Mouse (Mus musculus) lung, adult 2 months (tissue): ENCODE measurements around the gene 0610010F05Rik. TPM values are rescaled to one million over a fixed set of nuclear protein-coding genes. Genes with fewer than 3 reads are reported as not detected.
A peak's percentile ranks its signal among the peaks of the same experiment; 100 is the strongest.

ENCODE experiments used
- DNase-seq: peaks from one replicate; pipeline ENCODE4 v3.0.0; 2022
- H3K4me1 ChIP-seq: fragments of 200-500 bp; 2 replicates; pipeline ENCODE4 v1.6.1; 2011; ENCODE audit warnings: low read length; ENCODE audit not compliant: control insufficient read depth, insufficient read depth
- H3K4me3 ChIP-seq: fragments of 200-500 bp; replicated peaks from 2 replicates; pipeline ENCODE3; 2011; ENCODE audit warnings: low read depth, mild to moderate bottlenecking, control low read depth, low read length; ENCODE audit errors: extremely low read depth
- CTCF ChIP-seq: fragments of 200-500 bp; IDR thresholded peaks from 2 replicates; pipeline ENCODE4 v1.5.1; 2011; ENCODE audit warnings: mild to moderate bottlenecking, low read length, control low read depth; ENCODE audit not compliant: insufficient read depth
- POLR2A ChIP-seq: fragments of 200-500 bp; IDR thresholded peaks from 2 replicates; pipeline ENCODE4 v1.6.1; 2011; ENCODE audit warnings: low read depth, mild to moderate bottlenecking, control low read depth, low read length, borderline replicate concordance; ENCODE audit errors: extremely low read depth
- WGBS: fragments of 180-500 bp; shearing (Covaris S2); methylation state at CpG from one replicate; pipeline ENCODE4 v1.1.7; 2018; 5-methylcytosine and 5-hydroxymethylcytosine counted together
- polyA plus RNA-seq: library from polyadenylated mRNA; depleted of rRNA; stranded (reverse); fragments of >200 nt; gene quantifications from 2 replicates; pipeline ENCODE4 v1.2.3, GENCODE M21; 2012; rRNA removed

The 0610010F05Rik gene
- polyA plus RNA-seq, 1 experiment: 2.7 TPM

GRCm38 (mm10) chr11:23570130-23570529 is 63.3 kb downstream of the 0610010F05Rik start:
- TF ChIP-seq CTCF: no peak
- TF ChIP-seq POLR2A: no peak
- no peak for DNase-seq
- H3K4me1 ChIP-seq: no peaks in the 10 kb centered on the region
- WGBS: 92% methylated on average over 7 of the region's 7 CpGs
- no peak overlapping the region for H3K4me3 ChIP-seq

DNA sequence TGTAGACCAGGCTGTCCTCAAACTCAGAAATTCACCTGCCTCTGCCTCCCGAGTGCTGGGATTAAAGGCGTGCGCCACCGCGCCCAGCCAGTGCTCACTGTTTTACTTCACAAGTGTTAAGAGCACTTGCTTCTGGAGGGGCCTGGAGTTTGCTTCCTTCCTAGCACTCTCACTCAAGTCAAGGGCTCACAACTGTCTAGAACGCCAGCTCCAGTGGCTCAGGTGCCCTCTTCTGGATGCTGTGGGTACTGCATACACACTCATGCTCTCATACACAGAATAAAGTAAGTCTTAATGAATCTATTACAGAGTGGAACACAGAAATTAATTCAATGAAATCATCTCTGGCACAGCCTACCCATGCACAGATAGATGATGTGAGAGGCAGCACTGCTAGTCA is 67.7 kb downstream of the 0610010F05Rik start:
- WGBS: 44% methylated on average over 6 of the region's 6 CpGs
- Histone ChIP-seq H3K4me3 (no peak overlapping the region), H3K4me1 (no peaks in the 10 kb centered on the region)
- TF ChIP-seq CTCF (peak; percentile 89), POLR2A (no peak)
- DNase-seq: peak; percentile 64

GRCm38 (mm10) chr11:23557039-23557630 is 76.3 kb downstream of the 0610010F05Rik start:
- no peak for TF ChIP-seq POLR2A
- no peak for TF ChIP-seq CTCF
- 60% methylated on average over 6 of the region's 6 CpGs for WGBS
- Histone ChIP-seq H3K4me3 (no peak overlapping the region), H3K4me1 (no peaks in the 10 kb centered on the region)
- no peak for DNase-seq

GRCm38 (mm10) chr11:23537446-23537845 is 96.0 kb downstream of the 0610010F05Rik start:
- DNase-seq: no peak
- Histone ChIP-seq H3K4me3 (no peak overlapping the region), H3K4me1 (no peaks in the 10 kb centered on the region)
- 92% methylated on average over 2 of the region's 2 CpGs for WGBS
- TF ChIP-seq CTCF (no peak), POLR2A (no peak)

- Histone ChIP-seq H3K4me3 (no peak within 1 kb of the TSS), H3K4me1 (no peaks in the 10 kb centered on the region)
- 46% methylated on average over 5 of the region's 5 CpGs for WGBS
- TF ChIP-seq POLR2A (no peak), CTCF (no peak)
- no peak for DNase-seq
Observed at GRCm38 (mm10) chr11:23520473-23521205, 112.8 kb downstream of the 0610010F05Rik start, which contains the start of gene 1700093K21Rik. Gene 1700093K21Rik (minus strand): TSS chr11:23521155.

GRCm38 (mm10) chr11:23518981-23519380 is 114.5 kb downstream of the 0610010F05Rik start:
- 72% methylated on average over 3 of the region's 3 CpGs for WGBS
- Histone ChIP-seq H3K4me1 (no peaks in the 10 kb centered on the region), H3K4me3 (no peak overlapping the region)
- DNase-seq: no peak
- no peak for TF ChIP-seq CTCF
- no peak for TF ChIP-seq POLR2A

- H3K4me3 ChIP-seq: no peak overlapping the region
- 77% methylated on average over 2 of the region's 2 CpGs for WGBS
- TF ChIP-seq POLR2A (no peak), CTCF (no peak)
- no peak for DNase-seq
- H3K4me1 ChIP-seq: no peaks in the 10 kb centered on the region
Observed at GRCm38 (mm10) chr11:23515315-23515714, 118.1 kb downstream of the 0610010F05Rik start.

Other genes with a start within 250 kb of the 0610010F05Rik start
- gene Ahsa2, start 135.6 kb downstream of the 0610010F05Rik start, polyA plus RNA-seq: 5.6 and 7.9 TPM in 2 replicates
- gene 1700093K21Rik, start 112.5 kb downstream of the 0610010F05Rik start, polyA plus RNA-seq: not detected in 2 replicates
- gene Pus10, start 32.0 kb upstream of the 0610010F05Rik start, polyA plus RNA-seq: 1.6 and 3.5 TPM in 2 replicates
- 4.3 and 5.1 TPM in 2 replicates for gene Pex13, start 32.3 kb upstream of the 0610010F05Rik start, polyA plus RNA-seq
- 2.5 and 4.1 TPM in 2 replicates for gene Rel, start 137.3 kb upstream of the 0610010F05Rik start, polyA plus RNA-seq